Mouse (Mus musculus) right cerebral cortex, adult 2 months (tissue): ENCODE data around the gene Ttc7b.

Experiments used
- DNase-seq, 2 experiments: peaks; one replicate each; pipeline ENCODE4 v3.0.0; 2021 to 2022; ENCODE audit warnings: low spot score in 2 of 2

Gene Ttc7b

DNA sequence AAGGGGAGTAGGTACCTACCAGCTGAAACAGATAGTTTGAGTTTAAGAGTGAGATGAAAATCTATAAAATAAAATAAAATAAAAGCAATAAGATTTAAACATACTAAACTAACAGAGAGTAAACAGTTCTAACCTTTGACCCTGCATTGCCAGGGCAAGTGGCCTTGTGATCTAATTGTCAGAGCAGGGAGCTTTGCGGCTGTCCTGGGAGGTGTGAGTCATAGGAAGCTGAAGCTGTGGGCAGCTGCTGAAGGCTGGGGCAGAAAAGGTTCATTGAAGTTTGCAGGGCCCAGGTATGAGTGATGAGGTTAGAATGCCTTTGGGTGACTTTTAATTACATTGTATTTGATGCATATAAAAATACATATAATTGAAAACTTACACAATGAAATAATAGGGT lies 5.3 kb upstream of the Ttc7b start:
- no peak for DNase-seq

DNA sequence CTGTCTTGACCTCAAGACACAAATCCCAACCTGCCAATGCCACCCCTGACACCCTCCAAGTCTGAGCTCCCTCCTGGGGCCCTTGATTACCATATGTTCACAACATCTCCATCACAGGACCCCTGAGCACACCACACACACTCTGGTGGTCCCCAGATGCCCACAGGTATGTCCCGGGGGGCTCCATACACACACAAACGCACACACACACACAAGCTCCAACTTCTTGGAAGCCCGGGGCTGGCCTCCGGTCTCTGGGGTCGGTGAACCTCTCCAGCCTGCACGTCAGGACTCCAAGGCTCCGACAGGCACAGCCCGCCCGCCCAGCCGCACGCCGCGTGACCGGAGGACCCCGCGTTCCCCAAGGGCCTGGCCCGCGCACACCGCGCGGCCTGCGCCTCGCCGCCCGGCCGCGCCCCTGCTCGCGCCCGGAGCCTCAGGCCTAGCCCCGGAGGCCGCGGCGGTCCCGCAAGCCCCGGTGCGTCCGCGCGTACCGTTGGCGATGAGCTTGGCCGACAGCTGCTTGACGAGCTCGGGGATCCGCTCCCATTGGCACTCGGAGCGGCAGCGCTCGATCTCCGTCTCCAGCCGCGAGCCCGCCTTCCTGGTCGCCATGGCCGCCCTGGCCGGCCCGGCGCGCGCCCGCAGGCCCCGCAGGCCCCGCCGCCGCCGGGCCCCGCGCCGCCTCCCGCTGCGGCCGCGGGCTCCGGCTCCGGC lies 391 bp downstream of the Ttc7b start:
- DNase-seq: peak in 1 of 2 experiments; percentile 44

DNA sequence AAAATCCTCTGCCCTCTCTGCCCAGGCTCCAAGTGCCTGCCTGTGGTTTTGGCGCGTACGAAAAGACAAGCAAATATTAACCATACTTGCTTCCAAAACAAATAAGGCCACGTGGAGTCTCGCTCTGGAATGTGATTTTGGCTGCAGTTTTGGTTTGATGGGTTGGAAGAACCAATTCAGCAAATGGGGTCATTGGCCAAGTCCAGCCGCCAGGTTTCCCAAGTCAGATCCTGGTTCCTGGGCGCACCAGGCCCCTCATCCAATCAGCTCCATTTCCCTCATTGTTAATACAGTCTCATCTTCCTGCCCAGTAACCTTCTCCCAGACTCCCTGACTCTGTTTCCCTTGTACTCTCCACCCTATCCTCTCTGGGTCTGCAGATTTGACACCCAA lies 946 bp downstream of the Ttc7b start:
- peak in 1 of 2 experiments; percentile 42 for DNase-seq

DNA sequence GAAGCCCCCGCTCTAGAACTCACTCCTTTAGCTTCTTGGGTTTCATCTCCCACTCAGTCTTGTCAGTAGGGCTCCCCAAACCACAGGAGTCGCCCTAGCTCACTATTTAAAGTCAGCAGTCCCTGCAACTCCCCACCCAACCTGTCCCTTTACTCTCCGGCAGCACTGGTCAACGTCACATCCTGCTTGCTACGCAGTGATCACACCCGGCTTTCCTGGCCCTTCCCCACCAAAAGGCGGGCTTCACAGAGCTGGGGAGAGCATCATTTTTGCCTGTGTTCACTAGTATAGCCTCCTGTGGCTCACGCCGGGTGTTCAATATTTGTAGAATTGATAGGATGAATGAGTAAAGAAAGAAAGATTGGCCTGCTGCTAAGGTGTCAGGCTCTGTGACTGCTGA lies 3.3 kb downstream of the Ttc7b start:
- DNase-seq: no peak

DNA sequence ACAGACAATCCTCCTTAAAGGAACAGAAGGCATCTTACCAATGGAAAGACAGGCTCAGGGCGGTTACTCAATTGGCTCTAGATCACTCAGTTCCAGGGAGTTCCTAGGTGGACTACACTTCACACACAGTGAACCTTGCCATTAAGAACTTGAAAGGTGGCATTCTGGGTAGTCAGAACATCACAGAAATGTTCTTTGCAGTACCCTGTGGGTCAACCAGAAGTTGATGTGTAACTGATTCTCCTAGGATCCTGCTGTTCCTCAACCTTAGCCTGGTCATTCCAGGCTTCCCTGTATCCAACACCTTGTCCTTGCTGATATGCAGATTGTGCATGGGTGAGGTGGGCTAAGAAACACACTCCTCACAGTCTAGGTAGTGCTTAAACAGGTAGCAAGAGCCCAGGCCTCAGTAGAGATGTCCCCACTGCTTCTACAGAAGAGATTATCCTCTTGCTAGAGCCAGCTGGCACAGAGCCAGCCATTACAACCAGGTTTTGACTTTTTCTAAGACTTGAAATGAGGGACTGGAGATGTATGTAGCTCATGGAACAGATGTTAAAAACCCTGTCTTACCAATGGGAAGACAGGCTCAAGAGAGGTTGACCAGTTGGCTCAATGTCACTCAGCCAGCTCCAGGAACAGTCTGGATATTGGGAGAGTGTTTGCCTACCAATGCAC lies 4.3 kb downstream of the Ttc7b start:
- no peak for DNase-seq

DNA sequence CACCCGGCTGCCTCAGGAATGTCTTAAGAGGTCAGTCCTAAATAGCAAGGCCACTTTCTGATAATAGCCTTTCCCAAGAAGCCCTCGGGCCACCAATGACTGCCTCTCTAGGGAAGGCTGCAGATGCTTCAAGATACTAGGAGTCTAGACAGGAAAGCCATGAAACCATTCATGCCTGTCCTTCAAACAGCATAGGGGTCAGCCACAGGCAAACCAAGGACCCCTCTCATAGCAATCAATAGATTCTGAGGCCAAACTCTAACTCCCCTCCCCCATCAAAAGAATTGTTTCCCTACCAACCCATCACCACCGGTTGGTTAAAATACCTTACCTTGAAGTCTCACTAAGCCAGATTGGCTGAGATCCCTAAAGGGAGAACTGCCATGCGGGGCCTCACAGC lies 5.1 kb downstream of the Ttc7b start:
- DNase-seq: no peak

DNA sequence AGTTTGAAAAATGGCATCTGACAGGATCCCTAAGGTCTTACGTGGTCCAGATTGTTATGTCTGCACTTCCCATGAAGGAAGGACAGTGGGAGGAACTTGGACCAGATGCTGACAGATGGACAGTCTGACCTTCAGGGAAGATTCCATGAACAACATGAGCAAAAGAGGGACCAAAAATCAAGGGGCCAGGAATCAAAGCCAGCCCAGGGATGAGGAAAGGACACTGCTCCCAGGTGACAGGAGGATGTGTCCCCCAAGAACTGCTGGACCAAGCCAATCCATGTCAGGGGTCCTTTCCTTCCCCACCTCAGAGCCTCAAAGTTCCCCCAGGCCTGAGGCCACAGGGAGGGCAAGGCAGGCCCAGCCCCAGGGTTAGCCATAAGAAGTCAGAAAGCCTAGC lies 6.0 kb downstream of the Ttc7b start:
- DNase-seq: no peak

DNA sequence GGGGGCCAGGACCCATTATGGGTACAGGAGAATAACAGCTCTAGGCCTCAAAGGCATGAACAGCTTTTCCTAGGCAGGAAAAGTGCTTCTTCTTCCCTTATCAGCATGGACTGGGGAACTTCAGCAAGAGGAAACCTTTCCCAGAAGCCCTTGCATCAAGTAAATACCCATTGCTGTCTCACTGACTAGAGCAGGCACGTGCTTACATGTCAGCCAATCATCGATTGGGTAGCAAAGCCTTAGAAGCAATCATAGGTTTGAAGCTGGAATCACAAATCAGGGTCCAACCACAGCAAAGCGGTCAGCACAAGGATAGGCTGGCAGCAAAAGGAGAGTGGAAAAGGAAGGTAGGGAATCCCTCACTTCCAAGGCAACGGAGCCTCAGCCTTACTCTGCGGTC lies 7.5 kb downstream of the Ttc7b start:
- no peak for DNase-seq

DNA sequence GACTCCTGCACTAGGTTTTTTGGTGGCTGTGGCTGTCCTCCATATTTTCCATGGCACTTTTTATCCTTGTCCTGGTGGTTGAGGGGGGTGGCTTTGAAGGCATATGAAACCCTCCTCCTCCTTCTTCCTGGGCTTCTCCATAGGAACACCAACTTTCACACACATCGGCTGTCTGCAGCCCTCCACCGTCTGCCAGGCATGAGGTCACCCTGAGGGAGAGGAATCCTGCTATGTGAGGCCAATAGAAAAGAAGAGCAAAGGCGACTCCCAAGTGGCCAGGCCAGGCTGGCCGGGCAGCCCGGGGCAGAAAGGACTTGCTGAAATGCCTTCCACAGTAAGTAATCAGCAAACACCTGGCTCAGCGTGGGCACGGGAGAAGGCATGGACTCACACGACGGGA lies 8.0 kb downstream of the Ttc7b start:
- no peak for DNase-seq

DNA sequence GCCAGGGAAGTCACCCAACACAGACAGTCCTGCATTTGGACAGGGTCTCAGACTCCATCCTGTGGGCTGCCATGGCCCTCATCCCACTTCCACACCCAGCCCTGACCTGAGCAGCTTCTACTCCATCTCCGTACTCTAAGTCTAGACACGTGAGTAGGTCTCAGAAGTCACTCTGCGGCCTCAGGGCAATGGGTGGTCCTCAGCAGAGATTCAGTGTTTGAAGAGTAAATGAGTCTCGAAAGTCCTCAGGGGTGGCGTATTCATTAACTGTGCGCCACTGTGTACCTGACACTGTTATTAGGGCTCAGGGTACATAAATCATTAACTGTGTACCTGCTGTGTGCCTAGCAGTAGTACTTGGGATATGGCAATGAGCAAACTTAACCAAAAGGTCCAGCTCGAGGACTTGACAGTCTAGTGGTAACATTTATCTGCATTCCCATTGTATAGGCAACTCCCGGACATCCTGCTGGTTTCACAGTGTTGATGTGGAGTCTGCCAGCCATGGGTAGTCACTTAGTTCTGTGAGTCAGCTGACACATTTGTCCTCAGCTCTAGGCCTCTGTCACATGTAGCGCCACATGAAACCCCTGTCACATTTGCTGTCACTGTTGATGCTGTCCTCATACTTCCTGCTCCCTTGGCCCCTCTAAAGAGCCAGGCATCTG lies 10.9 kb downstream of the Ttc7b start:
- no peak for DNase-seq

DNA sequence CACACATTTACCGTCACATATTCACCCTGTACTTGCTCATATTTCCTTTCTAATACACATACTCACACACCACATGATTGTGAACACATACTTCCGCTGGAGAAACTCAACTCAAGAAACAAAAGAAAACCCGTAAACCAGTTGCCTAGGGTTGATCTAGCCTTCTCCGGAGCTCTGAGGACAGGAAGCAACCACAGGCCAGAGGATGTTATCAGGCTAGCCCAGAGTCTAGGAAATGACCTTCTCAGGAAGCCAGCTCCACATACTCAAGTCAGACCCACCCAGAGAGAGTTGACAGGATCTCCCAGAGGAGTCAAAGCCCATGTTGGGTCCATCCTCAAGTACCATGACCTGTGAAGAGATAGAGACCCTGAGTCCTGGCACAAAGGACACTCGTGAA lies 12.0 kb downstream of the Ttc7b start:
- no peak for DNase-seq

DNA sequence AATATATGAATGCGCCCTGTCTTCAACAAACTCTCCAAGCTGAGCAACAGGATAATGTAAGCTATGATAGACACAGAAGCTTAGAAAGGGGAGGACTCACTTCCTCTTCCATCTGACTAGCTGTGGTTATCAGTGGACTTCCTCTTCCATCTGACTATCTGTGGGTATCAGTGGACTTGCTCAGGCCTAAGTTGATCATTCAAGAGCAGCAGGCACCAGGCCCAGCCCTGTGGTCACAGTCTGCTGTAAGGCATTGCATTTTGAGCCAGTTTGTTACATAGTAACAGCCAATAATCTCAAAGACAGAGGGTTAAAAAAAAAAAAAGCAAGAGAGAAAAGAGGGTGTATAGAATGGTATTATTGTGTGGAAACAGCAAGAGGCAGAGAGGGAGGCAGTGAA lies 15.1 kb downstream of the Ttc7b start:
- DNase-seq: no peak

DNA sequence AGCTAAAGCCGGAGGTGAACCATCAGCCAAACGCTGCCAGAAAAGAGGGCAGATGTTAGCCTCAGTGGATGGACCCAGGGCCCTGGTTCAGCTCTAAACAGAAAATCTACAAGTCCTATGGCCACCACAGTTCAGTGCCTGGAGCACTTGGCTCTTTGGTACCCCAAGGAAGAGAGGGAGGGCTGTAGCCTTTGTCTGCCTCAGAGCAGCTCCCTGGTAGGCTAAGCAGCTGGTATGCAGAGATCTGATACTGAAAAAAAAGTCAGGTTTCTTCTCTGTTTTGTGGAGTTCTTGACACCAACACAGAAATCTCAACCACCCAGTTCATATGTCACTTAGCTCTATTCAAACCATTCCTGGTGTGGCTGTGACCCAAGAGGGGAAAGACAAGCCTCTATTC lies 16.0 kb downstream of the Ttc7b start:
- DNase-seq: no peak

DNA sequence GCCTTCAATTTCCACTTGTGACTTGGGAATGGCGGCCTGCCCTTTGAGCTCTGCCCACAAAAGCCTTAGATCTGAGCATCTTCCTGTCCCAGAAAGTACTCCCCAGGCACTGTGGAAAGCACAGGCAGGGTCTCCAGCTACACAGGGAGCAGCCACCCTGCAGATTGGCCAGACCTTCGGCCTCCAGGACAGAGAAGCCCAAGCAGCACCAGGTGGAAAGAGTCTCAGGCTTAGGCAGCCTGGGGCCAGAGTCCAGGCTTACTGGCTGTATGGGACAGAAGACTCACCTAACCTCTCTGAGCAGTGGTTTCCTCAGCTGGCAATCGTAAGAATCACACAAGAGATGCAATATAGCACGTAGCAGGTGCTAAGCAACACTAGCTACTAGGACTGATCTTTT lies 17.0 kb downstream of the Ttc7b start:
- DNase-seq: no peak

DNA sequence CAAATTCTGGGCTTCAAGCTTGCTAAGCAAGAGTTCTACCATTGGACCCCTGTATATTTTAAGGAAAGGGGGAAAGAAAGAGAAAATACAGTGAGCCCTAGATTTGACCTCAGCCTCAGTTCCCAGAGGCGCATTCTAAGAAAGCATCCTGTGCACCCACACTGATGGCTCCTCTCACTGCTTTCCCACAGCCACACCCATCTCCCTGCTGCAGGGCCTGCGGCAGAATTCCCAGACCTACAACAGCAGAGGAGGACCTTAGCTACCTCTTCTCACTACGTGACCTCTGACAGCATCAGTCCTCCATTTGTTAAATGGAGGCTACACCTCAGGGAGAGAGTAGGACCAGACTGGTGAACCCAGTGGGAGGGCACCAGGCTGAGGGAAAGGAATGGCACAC lies 18.1 kb downstream of the Ttc7b start:
- no peak for DNase-seq

DNA sequence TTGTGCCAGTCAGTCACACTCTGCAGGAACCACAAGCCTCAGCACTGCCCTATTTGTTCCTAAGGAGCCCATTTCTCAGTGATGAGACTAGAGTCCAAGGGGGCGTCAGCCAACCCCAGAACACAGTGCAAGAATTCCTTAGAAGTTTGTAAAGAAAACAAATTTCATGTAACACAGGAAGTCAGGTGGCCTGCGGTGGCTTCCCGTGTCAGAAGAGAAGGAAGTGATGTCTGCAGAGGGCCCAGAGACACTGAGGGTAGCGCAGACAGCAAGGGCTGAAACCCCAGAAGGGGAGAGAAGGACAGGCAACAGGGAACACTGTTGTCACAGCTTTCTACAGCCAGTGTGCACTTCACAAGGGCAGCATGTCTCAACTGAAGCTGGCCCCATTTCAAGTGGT lies 19.4 kb downstream of the Ttc7b start:
- DNase-seq: no peak

DNA sequence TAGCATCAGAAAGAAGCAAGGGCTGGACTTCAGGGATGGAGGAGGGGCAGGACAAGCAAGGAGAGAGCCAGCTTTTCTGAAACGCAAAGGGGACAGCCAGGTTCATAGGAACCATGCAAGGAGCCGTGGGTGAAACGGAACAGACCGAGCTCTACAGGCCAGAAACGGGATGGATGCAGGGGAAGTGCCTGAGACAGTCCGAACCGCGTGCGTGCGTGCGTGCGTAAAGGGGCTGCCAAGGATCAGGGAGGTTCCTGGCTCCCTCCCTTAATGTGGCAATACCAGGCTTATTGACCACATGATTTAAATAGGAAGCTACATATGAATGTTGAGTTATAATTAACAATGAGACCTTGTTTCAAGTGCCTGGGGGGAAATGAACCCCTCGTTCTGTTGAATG lies 21.2 kb downstream of the Ttc7b start:
- no peak for DNase-seq

DNA sequence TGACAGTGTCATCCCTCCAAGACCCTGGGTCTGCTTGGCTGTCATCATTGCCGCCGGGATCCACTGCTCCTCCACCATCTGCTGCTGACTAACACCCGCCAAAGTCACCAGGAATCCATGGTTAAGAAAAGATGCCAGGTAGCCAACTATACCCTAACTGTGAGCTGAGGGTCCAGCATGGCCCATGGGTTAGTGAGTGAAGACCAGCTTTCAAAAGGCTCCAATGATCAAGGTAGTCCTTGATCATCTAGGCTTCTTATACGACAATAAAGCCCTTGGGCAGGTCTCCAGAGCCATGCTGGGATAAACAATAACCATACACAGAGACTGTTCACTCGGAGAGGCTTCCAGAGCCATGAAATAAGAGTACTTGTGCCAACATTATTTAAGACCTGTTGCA lies 22.6 kb downstream of the Ttc7b start:
- DNase-seq: no peak

DNA sequence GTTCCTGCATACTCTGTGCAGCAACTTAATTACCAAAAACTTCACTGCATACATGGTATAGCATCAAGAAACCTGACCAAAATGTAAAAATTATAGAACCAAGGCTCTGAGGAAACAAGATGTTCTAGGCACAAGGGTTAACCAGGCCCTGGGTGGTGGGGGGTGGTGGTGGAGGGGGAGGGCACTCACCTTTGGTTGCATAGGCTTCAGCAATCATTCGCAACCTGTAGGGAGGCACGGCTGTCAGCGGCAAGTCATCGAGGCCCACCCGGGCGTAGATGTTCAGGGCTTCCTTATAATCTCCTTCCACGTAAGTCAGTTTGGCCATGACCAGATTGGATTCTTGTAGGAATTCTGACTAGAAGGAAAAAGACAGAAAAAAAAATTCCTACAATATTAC lies 25.5 kb downstream of the Ttc7b start:
- DNase-seq: no peak

DNA sequence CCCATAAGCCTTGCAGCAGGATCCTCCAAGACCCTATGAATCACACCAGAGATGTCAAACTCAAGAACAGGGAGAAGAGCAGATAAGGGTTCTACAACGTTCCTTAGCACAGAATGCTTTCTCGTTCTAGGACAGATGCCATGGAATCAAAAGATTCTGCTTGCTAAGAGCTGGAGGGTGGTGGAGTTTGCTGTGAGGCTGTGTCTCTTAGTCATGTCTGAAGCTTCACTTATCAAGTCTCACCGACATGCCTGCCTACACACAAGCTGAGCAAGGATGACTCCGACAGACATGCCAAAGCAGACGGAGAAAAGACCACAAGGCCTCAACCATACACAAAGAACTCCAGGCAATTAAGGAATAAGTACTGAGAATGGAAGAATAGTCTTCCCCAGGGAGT lies 27.4 kb downstream of the Ttc7b start:
- DNase-seq: peak; percentile 60 to 65

DNA sequence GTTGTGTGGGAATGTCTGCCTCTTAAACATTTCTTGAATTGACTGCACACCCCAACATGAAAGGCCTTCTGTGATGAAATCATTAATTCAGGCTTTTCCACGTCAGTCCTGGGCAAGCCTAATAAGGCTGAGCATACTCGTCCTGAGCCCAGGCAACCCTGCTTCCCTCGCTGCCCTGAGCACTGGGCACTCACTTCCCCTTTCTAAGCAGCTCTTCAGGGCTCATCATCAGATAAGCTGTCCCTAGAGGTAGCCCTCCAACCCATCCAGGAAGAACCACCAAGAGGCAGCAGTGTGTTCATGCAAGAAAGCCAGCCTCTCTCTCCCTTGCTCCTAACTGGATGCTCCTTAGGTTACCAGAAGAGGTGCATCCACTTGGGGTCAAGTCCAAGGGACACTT lies 27.9 kb downstream of the Ttc7b start:
- DNase-seq: no peak

DNA sequence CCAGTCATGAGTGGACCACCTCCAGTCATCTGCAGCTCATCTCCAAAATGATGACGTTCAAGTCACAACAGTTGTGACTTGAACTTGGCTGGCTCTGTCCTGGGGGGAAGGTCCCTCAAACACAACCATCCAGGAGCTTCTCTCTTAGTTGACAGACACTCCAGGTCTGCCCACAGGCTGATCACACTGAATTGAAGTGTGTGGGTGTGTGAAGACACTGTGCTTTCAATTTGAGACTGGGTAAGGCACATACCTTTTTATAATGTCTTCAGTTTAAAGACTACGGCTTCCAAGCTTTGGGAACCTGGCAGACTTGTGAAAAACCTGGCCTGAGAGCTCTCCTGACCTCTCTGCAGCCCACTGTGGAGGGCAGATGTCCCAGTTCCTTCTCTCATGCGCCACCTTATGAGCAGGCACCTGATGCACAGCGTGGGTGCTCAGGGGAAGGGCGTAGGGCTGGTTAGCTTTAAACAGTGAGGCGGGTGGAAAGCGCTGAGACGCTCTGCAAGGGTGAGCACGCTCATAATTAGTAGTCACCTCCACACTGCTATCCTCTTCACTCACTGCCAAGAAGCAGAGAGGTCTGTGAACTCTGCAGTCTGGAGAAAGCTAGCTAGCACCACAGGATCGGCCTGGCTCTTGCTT lies 28.5 kb downstream of the Ttc7b start:
- no peak for DNase-seq

DNA sequence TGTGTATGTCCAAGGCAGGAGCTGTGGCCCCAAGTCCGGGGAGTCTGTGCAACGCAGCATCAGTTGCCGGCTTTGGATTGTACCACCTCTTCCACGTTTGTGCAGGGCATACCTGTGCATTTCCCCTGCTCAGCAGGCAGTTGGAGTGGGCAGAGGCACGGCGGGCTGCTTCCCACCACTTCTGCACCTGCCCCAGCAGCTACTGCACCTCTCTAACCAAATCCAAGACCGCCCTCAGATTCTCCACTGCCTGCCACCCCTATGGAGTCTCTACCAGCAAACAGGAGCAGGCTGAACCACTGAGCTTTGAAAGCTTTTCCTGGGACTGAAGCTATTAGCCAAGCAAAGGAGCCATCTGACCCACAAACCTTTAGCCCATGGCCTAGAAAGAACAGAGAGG lies 30.8 kb downstream of the Ttc7b start:
- DNase-seq: no peak
